Mouse (Mus musculus) embryo, embryonic 9.5 days (tissue): Measurements from ENCODE around the gene Ccdc38.
"Not testable (repeated sequence)": the region's sequence is repeated elsewhere in the genome, so short reads cannot be mapped to it uniquely, and the experiment has no call there.

Source experiments
- DNase-seq: peaks from one replicate; pipeline ENCODE4 v3.0.0-alpha.2; 2017; ENCODE audit errors: extremely low spot score

Gene Ccdc38

GRCm38 (mm10) chr10:93548991-93549390, 8.6 kb downstream of the Ccdc38 start:
- peak; percentile 76 for DNase-seq

GRCm38 (mm10) chr10:93549821-93550220, 9.4 kb downstream of the Ccdc38 start:
- DNase-seq = no peak

- no peak for DNase-seq
Measured at GRCm38 (mm10) chr10:93552596-93552995, 12.2 kb downstream of the Ccdc38 start.

- DNase-seq = not testable (repeated sequence)
Measured at GRCm38 (mm10) chr10:93557971-93558370, 17.5 kb downstream of the Ccdc38 start.

DNA sequence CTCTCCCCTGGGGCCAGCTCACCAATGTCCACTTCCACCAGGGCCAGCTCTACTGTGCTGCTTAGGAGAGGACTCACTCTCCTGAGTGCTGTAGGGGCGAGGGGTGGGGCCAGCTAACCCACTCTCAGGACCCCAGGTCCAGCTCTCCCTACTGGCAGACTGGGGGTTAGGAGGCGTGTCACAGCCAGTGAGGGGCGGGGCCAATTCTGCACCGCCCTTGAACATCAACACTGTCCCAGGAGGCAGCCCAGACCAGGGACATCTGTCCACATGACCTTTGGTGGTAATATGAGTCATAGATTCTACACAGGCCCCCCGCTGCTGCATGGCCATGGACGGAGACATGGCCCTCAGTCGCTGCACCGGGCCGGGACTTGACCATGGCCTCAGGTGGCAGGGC, 19.4 kb downstream of the Ccdc38 start:
- DNase-seq = no peak

DNA sequence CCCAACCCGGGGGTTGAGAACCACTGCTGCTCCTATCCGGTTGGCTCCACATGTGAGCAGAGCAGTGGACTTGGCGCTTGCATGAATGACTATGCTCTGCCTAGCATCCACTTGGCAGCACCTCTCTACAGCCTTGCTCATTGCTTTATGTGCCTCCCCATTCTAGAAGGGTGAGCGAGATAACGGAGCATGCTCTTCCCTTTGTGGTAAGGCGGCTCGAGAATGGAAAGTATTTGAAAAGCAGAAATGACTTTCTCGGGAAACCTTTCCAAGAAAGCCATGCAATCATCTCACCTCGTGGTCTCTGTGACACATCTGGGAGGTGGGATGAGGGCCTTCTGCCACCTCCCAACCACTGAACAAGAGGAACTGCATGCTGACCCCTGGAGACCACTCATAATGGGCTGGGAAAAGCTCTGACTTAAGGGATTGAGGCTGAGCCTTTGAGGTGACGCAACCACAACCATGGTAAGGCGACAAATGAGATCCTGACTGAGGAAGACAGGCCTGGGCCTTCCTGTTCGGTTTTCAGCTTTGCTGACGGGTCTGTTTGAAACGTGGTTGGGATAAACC, 24.2 kb downstream of the Ccdc38 start:
- DNase-seq = no peak

DNA sequence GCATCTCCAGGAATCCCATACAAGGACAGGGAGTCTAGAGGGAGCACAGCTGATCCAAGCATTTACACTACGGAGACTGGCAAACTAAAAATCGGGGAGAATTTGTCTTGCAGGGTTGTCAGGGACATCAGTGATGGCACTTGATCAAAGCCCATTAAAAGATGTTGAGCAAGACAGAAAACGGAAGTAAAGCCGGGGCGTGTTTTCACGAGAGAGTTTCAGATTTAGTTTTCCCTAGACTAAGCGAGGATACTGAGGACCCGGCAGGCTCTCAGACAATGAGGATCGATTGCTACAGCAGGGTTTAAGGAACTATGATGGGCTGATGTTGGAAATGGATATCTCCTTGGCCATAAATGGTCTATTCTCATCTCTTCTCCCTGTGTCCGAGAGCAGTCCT, 26.6 kb downstream of the Ccdc38 start:
- DNase-seq = no peak

- DNase-seq = no peak
Measured at GRCm38 (mm10) chr10:93567841-93568566, 27.6 kb downstream of the Ccdc38 start.

GRCm38 (mm10) chr10:93568671-93569070, 28.2 kb downstream of the Ccdc38 start:
- DNase-seq = no peak

GRCm38 (mm10) chr10:93572209-93572608, 31.8 kb downstream of the Ccdc38 start:
- no peak for DNase-seq

DNA sequence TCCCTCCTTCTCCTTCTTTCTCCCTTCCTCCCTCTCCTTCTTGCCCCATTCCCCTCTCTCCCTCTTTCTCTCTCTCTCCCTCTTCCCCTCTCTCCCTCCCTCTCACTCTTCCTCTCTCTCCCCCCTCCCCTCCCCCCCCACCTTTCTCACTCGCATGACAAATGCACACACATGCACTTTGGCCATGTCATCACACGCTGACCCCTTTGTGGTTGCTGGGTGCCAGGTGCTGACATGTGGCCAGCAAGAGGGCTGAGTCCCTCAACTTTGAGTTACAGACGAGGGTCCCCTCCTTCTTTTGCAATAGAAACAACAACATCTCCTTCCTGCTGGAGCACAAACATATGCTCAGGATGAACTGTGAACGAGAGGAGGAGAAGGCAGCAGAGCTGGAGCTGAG, 34.5 kb downstream of the Ccdc38 start:
- no peak for DNase-seq

GRCm38 (mm10) chr10:93575960-93576359, 35.5 kb downstream of the Ccdc38 start:
- DNase-seq = no peak

GRCm38 (mm10) chr10:93577271-93577886, 36.9 kb downstream of the Ccdc38 start:
- DNase-seq = peak; percentile 54

- no peak for DNase-seq
Measured at GRCm38 (mm10) chr10:93588796-93589195, 48.4 kb downstream of the Ccdc38 start.

DNA sequence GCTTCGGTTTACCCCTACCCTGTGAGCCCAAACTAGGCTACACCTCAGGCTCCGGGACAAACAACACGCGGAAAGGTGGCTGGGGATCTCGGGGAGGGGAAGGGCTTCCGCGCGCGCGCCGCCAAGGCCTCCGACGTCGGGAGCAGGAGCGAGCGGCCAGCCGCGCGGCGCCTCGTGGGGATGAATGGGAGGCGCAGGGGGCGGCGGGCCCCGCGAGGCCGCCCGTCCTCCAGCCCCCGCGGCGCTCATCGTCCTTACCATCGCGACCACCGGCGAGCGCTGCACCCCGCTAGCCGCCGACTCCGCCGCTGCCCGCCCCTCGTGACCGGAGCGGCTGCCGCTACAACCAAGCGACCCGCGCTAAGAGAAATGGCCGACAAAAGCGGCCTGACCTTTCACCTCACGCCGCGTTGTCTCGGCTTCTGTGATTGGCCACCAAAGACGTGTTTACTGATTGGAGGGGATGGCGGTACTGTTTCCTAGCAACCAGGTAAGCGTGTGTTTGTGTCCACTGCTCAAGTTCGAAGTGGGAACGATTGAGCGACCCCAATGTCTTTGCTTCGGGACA, 48.9 kb downstream of the Ccdc38 start, which contains the start of gene Snrpf:
Snrpf (minus strand) TSS at position 426 of the 568 bp plus-strand sequence.
- peak; percentile 95 for DNase-seq

DNA sequence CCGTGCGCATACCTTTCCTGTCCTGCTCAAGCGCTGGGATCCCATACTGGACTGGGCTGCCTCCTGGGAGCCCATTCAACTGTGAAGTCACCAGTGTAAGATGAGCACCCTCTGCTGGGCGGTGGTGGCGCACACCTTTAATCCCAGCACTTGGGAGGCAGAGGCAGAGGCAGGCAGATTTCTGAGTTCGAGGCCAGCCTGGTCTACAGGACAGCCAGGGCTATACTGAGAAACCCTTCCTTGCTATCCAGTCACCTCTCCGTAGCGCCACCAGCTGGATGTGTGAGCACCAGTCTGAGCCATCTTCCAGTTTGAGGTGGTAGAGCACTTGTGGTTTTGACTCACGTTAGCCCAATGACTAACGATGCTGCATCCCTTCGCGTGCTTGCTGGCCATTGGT, 52.0 kb downstream of the Ccdc38 start:
- no peak for DNase-seq

- DNase-seq = peak; percentile 80
Measured at GRCm38 (mm10) chr10:93594022-93594482, 53.6 kb downstream of the Ccdc38 start.

DNA sequence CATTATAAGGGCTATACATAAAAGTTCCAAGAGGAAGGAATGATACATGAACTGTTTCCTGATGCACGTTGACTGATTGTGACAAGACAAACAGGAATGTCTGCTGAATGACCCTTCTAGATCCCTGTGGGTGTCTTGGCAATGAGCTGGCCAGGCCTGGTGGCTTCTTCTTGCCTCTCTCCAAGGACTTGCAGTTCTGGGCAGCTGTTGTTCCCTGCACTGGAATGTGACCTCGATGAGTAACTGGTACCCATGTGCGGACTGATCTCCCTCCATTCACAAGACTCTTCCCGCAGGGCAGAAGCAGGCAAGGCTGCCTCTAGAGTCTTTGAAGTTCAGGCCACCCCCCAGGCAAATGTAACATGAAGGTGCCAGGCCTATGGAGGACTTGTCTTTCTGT, 55.4 kb downstream of the Ccdc38 start:
- no peak for DNase-seq

GRCm38 (mm10) chr10:93596641-93597040, 56.2 kb downstream of the Ccdc38 start:
- no peak for DNase-seq

DNA sequence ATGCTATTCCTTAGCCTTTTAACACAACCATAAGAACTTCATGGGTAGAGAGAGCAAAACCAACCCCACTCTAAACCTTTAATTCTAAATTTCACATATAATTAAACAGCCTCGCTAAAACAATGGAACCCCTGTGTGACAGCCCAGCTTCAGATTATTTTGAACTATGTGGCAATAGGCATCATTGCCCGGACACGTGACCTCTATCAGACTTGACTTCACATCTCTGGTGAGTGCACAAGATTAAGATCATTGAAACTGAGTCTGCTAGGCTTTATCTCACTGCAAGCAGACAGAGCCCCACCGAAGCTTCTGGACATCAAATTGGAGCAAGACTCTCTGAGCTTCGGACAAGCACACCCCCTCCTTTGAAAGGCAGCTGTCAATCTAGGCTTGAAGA, 61.9 kb downstream of the Ccdc38 start:
- DNase-seq = no peak

DNA sequence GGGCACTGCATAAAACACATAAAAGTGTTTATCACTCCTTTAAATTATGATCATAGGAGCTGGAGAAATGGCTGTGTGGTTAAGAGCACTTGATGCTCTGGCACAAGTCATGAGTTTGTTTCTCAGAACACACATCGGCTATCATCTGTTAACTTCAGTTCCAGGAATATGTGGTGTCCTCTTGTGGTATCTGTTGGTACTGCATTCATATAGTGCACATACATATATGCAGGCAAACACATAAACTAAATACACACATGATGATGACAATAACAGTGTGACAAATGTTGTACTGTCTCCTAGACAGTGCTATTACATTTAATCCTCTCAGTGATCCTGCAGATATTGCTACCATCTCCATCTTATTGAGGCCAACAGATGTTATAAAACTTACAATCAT, 62.8 kb downstream of the Ccdc38 start:
- DNase-seq = no peak

- DNase-seq = no peak
Measured at GRCm38 (mm10) chr10:93606326-93606725, 65.9 kb downstream of the Ccdc38 start.

DNA sequence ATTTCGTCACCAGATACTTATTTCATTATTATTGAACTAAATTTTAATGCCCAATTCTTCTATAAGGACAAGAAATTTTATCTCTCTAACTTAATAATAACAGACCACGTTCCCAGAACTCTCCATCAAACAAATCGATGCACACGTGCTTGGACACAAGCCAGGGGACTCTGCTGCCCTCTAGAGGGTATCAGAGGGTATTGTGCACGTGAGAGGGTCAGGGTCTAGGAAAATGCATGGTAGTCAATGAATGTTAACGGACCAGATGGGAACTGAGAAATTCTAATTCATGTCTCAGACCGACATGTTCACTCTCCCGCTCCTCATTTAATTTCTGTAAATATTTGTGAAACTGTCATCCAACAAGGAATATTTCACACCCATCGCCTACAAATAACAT, 67.6 kb downstream of the Ccdc38 start:
- peak; percentile 19 for DNase-seq
